Mouse (Mus musculus) ZHBTc4 (cell line): ENCODE data around the gene Umad1.

Experiments
- DNase-seq: peaks from one replicate; pipeline ENCODE4 v3.0.0-alpha.2; 2011; ENCODE audit warnings: low read depth, low spot score

Gene Umad1

DNA sequence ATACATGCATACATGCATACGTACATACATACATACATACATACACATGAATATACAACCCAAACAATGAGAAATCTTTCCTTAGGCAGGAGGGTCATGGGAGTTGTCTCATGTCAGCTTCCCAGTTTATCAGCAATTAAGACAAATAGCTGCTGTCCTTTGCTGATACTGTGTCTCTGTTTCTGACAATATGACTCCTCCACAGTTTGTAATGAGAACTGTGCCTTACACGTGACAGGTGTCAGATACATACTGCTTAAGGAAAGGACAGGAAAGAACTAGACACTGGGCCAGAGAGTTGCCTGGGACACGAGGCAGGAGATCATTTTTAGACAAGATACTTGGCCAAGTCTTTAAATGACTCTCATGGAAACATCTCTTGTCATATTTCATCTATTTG lies 215.2 kb downstream of the Umad1 start:
- no peak for DNase-seq

DNA sequence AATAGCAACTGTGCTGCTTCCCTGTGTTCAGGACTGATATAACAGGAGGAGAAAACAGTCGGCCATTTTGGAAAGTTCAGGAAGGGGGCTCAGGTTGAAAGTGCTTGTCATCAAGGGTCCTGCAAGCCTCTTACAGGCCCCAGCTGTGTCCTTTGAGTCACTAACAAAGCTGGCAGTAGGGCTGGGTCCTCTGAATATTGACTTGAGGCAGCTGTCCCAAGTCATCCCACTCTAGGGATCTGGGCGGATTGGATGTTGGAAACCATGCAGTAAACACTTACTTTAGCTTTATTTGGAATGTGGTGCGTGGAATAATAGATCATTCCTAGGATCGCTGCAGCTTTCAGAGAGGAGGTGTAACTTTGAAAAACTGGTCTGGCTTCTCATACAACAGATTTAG lies 215.7 kb downstream of the Umad1 start:
- DNase-seq: no peak

DNA sequence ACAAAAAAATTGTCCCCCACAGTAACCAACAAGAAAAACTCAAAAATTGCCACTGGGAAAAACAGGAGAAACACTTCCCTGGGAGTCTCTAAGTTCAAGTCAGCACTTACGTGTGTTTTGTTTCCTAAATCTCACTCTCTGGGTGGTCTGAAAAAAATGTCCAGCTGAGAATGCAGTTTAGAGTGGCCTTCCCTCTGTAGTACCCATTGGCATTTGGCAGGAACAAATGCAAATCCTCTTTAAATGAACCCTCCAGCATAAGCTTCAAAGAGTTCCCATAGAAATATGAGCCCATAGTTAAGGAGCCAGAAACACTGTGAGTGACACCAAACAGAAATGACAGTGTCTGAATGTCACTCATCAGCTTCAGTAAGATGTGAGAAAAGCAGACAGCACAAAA lies 220.1 kb downstream of the Umad1 start:
- no peak for DNase-seq

DNA sequence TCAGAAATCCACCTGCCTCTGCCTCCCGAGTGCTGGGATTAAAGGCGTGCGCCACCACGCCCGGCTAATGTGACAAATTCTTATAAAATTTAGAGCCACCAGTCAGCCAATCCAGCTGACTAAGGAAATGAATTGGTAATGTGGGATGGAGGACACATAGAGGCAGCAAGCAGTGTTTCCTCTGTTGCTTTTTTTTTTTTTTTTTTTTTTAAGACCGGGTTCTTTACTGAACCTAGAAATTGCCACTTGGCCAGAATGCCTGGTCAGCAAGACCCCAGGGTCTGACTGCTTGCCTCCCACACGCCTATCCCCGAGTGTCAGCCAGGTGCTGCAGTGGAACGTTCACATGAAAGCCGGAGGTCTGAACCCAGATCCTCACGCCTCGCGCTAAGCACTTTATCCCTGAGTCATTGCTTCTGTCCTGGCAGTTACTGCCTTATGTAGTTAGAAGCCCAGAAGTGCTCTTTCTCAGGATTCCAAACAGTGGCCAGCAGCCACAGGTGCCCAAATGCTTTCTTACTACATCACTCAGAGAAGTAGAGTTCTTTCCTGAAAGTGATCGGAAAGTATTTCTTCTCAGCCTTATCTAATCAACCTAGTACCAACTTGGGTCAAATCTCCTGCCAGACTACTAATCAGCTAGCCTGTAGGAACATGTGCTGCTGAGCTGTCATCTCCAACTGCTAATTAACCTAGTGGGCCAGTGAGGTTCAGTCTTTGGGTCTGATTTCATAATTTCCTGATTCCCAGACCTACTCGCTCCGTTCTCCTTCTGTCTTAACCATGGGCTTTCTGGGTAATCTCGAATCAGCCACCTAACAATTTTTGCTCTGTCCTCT lies 225.6 kb downstream of the Umad1 start:
- peak; percentile 7 for DNase-seq

DNA sequence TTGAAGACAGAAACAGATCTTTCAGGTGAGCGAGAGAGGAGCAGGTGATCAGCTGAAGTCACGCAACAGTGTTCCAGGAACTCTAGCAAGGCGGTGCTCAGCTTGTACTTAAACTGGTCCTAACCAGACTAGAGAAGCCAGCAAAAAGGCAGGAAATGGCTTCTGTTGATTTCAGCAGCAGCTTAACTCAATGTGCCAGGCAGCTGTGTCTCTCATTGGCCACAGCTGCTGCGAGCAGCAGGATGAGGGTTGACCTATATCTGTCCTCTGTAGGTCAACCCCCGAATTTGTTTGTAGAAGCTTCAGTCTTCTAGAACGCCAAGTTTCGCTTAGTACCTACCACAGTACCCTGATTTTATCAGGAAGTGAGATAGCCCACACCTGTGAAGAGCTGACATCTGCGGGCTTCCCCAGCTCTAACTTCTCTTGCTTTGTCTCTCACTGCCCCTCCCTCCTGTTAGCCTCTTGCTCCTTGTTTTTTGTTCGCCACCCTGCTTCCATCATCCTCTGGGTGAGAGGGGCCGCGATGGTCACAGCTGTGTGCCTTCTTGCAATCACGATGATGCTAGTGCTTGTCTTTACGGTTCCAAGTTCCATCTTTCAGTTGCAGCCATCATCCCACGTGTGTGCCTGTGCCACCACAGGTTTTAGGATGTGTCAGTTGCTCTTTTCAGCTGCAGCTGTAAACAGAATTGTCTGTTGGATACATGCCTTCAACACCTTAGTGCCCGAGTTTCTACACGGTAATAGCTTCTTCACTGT lies 226.5 kb downstream of the Umad1 start:
- peak; percentile 76 for DNase-seq

DNA sequence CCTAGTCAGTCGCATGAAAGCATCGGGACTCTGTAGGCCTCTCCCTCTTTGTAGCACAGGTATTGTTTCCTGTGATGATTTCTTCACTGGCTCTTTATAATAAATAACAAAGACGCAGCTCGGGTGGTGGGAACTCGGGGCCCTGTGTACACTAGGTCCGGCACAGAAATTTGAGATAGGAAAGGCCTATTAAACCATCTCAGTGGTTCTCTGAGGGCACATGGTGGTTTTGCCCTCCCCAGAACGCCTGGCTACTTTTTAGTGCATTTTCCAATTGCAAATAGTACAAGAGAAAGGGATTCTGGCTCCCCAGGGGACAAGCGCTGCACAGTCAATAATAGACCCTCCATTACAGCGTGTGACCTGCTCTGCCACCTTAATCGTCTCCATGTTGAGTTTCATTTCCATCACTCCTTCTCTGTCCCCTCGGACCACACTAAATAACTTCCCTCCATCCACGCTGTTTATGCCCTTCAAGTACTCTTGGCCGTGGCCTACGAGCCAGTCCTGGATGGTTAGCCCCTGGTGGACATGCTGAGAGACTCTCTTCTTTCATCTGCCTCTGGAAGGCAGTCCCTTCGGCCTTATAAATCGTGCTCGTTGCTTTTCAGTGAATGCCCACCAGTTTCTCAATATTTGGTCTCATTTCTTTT lies 227.4 kb downstream of the Umad1 start:
- DNase-seq: no peak

DNA sequence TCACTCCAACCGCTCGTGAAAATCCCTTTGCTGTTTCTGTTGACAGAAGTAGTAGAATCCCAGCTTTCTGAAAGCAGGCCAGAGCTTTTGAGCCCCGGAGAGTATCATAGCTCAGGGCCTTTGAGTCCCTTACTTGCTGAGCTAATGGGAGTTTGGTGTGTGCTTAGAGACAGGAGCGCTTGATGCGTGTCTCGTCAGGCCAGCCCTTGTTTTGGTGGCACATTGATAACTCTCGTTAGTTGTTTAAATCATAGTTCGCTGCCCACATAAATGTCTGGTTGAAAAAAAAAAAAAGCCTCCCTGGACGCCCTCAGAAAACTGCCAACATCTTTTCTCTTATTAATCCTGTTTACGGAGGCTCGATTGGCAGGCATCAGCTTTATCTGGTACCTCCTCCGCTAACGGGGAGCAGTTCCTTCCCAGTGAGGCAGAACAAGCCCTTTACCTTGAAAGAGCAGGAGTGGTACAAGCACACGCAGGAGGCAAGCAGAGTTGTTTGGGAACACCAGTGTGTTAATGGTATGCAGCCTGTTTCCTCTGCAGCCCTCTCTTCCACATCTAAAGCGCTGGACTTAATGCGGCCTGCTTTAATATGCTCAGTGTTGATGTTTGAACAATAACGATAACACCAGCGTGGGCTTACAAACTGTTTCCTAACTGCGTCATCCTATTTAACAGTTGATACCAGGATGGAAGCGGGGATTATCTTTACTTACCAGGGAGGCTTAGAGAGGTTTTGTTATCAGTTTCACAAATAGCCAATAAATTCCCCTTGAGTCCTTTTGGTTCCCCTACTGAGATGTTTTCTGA lies 228.2 kb downstream of the Umad1 start:
- DNase-seq: no peak

DNA sequence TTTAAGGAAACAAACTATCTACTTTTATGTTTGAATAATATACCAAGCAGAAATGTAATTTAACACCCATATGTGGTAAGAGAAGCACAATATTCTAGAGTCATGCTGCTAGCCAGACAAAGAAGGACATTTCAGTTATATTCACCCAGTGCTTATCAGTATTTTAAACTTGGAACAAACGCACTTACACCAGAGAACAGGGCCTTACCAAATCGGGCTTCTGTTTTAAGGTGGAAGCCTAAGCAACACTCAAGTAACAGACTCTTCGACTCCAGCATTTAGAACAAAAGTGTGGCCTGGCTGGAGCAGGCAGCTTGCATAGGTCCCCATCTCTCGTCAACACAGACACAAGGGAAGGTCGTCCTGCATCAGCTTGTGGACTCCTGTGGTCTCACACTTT lies 229.2 kb downstream of the Umad1 start:
- DNase-seq: no peak

DNA sequence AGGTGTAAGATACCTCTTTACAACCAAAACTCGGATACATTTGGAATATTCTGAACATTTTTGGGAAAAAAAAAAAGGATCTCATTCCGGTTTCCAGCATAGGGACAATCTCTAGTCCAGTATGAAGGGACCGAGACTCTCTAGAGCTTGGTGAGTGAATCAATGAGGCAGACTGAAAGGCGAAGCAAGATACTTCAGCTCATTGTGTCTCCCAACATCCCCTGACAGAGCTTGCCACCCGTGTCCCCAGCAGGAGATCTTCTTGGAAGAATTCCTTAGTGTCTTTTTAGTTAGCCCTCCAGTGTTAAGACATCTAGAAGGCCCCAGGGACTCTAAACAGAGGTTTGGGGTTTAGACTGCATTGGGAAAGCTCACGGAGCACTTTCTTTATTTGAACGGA lies 230.2 kb downstream of the Umad1 start:
- no peak for DNase-seq

DNA sequence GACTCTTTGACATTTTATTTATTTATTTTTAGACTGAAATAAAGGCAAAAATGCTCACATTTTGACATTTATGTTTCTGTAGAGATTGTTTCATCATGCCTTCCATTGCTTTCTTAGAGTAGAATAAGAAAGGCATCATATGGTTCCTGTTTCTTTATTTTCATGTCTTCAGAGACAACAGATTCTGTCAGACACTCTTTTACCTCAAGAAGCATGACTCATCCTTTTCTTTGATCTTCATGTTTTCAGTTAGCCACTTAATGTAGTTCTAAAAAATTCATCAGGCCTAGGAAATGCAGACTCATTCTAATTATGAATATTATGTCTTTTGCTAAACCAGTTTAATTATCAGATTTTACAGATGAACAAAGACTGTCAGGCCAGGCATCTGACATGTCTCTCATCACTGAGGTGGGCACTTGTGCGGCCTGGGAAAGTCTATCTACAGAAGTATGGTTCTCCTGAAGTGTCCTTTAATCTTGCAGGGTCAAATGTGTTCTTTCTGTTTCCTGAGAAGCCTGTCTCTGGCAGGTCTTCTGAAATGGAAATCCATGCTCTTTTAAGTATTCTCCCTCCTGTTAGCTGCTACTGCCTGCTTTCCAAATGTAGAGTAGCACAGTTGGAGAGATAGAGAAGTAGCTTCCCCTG lies 231.0 kb downstream of the Umad1 start:
- DNase-seq: no peak

DNA sequence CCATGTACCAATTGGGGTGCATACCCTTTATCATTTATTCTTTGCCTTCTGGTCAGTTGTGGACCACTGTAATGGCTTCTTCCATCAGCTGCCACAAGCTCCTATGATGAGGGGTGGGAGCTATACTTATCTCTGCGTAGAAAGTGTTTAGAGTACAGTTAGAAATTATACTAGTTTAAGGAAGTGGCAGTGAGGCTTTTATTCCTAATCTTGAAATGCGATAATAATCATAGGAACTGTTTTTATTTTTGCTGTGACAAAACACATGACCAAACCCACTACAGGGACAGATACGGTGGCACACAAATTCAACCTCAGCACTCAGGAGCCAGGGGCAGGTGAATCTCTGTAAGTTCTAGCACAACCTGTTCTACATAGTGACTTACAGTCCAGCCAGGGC lies 233.2 kb downstream of the Umad1 start:
- DNase-seq: no peak

DNA sequence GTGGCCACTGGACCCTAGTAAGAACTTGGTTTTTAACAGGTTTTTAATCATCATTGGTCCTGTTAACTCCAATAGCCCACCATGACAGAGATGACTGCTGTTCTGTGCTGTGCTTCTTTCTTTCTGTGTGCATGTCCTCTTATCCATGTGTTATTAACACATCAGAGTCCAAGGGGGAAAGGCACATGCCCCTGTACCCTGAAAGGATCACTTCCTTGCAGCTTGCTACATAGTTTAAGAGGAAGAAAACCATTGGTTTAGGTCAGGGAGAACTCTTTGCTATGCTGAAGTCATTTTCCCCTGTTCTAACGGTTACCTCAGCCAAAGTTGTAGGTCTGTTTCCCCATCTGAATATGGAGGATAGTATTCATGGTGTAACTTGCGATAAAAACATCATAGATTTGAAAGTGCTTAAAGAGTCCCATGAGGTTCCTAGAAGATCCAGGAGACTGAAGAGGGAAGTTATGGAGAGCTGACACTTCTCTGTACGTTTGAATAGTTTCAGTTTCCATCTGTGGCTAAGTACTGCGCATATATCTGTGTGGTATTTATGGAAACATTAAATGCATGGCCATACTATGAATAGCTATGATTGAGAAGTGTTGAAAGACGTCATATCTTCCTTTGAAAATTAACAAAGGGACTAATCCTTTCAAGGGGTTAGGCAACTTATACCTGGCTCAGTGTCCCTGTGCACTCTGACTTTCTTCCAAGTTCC lies 236.2 kb downstream of the Umad1 start:
- no peak for DNase-seq

DNA sequence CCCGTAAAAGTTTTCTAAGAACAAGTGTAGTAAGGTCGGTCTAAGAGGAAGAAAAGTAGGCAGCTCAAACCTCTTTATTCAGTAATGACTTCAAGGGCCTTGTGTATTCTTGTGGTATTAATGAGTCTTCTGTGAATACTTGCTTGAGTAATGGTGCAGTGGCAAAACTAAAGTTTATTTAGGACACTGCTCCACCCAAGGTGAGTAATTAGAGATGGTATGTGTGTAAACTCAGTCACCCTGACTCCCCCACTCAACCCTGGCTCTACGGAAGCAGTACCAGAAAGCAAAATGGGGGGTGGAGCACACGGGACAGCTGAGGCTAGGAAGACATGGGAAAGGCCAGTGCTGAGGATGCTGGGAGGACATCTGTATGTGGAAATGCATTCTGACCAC lies 236.7 kb downstream of the Umad1 start:
- no peak for DNase-seq

DNA sequence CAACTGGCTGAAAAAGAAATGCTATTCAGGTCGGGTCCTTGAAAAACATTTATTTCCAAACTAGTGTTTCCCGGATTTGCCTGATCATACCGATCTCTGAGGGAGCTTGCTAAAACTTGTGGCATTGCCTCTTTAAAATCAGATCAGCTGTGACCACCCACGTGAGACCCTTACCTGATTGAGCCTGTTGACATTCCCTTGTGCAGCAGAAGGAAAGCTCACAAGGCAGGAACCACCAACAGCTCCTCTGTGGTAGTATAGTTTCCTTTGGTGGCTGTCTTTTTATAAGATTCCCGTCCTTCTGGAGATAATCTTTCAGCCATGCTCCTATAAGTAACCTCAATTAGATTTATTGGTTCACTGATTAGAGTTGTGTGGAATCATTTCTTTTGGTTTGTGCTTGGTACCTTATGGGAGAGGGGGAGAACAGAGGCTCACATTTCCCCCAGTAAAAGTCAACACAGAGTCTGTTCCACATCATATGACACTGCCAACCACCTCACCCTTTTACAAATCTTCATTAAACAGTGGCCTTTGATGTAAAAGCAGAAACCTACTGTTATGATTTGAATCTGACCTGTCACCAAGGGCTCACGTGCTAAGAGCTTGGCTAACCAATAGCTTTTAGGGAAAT lies 238.3 kb downstream of the Umad1 start:
- DNase-seq: no peak

DNA sequence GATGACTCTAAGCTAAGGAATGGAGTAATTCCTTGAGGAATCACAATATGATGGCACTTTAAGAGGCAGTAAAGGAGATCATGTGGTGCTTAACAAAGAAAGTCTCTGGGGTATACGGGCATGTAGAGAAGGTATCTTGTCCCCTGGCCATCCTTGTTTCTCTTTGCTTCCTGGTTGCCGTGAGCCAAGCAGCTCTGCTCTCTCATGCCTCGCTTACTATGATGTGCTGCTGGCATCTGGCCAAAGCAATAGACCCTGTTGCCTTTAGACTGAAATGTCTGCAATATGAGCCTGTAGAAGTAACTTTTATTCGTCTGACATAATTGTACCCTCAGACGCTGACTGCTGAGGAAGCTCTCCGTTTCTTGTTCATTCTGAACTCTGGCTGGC lies 238.8 kb downstream of the Umad1 start:
- DNase-seq: no peak

DNA sequence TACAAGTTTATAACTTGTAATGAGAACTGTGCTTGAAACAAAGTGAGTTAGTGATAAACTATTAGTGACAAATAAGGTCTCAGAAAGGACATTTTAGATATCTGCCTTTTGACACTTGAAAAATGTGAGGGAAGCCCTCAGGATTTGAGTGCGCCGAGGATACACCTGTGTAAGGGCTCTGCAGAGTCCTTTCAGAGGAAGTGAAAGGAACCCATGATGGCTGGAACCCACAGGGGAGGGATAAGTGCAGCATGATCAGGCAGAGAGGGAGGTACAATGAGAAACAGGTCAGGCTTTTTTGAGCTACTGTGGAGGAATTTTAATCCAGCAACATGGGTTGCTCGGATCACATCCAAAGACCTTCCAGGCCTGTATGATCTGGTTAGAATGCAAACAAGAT lies 239.9 kb downstream of the Umad1 start:
- DNase-seq: no peak

DNA sequence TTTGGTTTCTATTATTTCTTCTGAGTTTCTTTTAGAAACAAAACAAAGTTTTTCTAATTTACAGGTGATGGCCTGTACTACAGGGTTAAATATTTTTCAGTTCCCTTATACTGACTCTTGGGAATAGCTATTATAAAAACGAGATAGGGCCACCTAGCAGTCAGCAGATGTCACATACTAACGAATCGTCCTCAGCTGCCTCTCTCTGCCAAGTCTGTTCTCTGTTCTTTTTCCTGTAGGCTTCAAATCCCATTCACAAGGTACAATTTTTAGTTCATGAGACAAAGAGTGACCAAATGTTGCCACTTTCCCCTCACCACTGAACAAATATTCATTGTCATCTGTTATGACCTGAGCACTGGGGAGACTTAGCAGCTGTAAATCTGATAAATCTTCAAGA lies 244.9 kb downstream of the Umad1 start:
- DNase-seq: no peak

DNA sequence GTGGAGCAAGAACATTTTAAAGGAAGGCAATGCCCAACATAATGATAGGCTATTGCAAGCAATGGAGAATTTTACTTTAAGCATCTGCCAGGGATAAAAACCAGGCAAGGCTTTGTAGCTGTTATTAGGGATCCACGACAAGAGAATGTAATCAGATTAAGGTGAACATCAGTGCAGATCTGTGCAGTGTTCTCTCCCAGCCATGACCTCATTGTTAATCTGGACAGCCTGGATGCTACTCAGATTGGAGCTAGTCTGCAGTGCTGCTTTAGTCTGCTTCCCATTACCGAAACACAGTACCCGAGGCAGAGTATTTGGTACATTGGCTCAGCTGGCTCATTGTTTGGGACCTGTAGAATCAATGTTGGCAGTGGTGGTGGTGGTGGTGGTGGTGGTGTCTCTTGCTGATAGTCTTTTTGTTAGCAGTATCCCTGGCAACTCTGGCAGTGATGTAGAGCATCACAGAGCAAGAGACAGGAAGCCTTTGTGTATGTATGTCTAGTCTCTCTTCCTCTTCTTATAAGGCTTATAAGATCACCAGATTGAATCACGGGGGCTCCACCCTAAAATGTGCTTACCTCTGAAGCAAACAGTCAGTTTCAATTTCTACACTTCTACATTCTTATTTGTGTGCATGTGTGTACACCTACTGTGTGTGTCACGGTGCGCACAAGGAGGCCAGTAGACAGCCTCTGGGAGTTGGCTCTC lies 245.6 kb downstream of the Umad1 start:
- no peak for DNase-seq

DNA sequence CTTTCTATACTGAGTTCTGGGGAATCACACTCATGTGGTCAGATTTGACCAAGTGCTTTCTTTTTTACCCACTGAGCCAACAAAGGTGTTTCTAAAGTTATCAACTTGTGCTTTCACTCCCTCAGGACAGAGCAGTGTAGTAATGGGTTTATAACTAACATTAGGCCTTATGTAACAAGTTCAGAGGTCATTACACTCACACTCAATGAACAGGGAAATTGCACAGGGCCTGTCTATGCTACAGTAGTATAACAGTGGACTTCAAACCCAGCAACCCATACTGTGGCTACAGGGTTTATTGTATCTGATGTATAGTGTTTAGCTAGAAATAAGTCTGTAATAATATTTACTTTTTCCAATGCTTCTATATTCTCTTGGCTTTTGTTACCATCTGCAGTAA lies 247.5 kb downstream of the Umad1 start:
- DNase-seq: no peak
